Mouse (Mus musculus): Measurements from ENCODE around the gene Tgif1. TPM values are rescaled to one million over a fixed set of nuclear protein-coding genes. Genes with fewer than 3 reads are reported as not detected.

The Tgif1 gene
- 1.3 TPM for polyA plus RNA-seq (2015; fragmentation: Illumina TruSeq; extraction: RNeasy Lipid Tissue Mini Kit (QIAGEN cat#74804); ENCODE audit: low read depth, low replicate concordance)

DNA sequence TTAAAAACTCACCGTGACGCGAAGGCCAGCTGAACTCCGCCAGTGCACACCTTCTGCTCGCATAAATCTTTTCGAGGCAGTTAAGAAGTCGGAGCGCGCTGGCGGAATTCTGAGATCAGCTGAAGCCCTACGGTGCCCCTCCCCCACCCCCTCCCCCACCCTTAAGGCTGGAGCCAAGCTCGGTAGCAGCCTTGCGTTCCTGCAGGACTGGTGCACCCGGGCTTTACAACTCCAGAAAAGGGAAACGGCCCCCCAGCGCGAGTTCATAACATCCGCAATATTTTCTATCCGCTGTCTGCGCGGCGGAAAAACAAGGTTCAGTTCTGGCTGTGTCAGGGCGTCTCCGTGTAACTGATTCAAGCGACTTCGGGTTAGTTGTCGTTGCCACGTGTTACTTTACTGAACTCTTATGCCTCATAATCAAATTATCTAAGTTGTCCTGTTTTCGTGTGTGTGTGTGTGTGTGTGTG is at the start of gene Tgif1:
Gene Tgif1 (minus strand): TSS at position 111 of the 470 bp plus-strand sequence.

Other genes with a start within 250 kb of the Tgif1 start
- gene Myom1, start 149.1 kb upstream of the Tgif1 start, polyA plus RNA-seq (2015; fragmentation: Illumina TruSeq; extraction: RNeasy Lipid Tissue Mini Kit (QIAGEN cat#74804); ENCODE audit: low read depth, low replicate concordance): 2.4 TPM
- 57.4 TPM for gene Myl12a, start 149.3 kb upstream of the Tgif1 start, polyA plus RNA-seq (2015; fragmentation: Illumina TruSeq; extraction: RNeasy Lipid Tissue Mini Kit (QIAGEN cat#74804); ENCODE audit: low read depth, low replicate concordance)